17 mouse cellular contexts compared by ENCODE assay signal in the genomic region with DNA sequence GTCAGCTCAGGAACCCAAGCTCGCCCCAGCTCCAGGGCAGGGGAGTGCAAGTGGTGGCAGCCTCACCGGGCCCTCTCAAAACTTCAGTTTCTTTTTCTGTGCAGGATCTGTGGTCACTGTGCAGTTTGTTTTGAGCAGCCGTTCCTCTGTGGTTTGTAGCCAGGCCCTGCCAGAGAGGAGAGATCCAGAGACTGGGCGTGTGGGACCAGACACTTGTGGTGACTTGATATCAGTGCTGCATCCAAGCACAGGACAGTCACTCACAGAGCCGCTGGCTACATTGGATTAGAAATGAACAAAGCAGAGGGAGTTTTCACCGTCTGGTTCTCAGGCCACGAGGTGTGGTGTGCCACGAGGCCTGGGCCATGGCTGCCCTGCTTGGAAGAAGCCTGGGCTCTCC.
"Had no signal": no experiment of that assay in that cellular context is flagged by ENCODE, and none has a peak within 500 bp of the region (broad histone marks: within the 10 kb centered on the region; RNA-seq: fewer than 3 reads in every experiment).

No protein-coding gene starts in this region.

- H3K9ac ChIP-seq: limb, embryonic 13.5 days; liver, embryonic 15.5 days; lung, embryonic 14.5 days; midbrain, embryonic 12.5 days; neural tube, embryonic 13.5 days had no signal

- H3K4me2 ChIP-seq: limb, embryonic 13.5 days; liver, embryonic 11.5 days; liver, embryonic 15.5 days; lung, embryonic 14.5 days; midbrain, embryonic 12.5 days; neural tube, embryonic 13.5 days had no signal

- DNase-seq: kidney, adult 8-10 months; kidney, postnatal 10 days; left cerebral cortex, postnatal 4 days; lung, embryonic 14.5 days; lung, postnatal 10 days; lung, postnatal 4 days; retina, postnatal 1 day; right cerebral cortex, postnatal 4 days; spleen, adult 18-20 months; thymus, adult 18-20 months; thymus, postnatal 14 days had no signal

- ATAC-seq: intestine, embryonic 16.5 days had no signal

- H3K4me3 ChIP-seq: limb, embryonic 13.5 days; liver, embryonic 15.5 days; midbrain, embryonic 12.5 days; neural tube, embryonic 13.5 days had no signal

- H3K4me1 ChIP-seq: limb, embryonic 13.5 days; liver, embryonic 15.5 days had no signal

- H3K27ac ChIP-seq: limb, embryonic 13.5 days; liver, embryonic 15.5 days; midbrain, embryonic 12.5 days; neural tube, embryonic 13.5 days had no signal

- H3K27me3 ChIP-seq: limb, embryonic 13.5 days; liver, embryonic 15.5 days; midbrain, embryonic 12.5 days; neural tube, embryonic 13.5 days had no signal

- H3K9me3 ChIP-seq: limb, embryonic 13.5 days; liver, embryonic 15.5 days; midbrain, embryonic 12.5 days; neural tube, embryonic 13.5 days had no signal
